Mouse (Mus musculus) cerebellum, postnatal 10 days (tissue): ENCODE results near the gene Nup62.

ENCODE experiments used
- DNase-seq, 2 experiments: peaks; one replicate each; pipeline ENCODE4 v3.0.0; 2021; ENCODE audit warnings: mixed read lengths in 2 of 2

Gene Nup62

GRCm38 (mm10) chr7:44819391-44819790 is 3.5 kb downstream of the Nup62 start:
- DNase-seq = no peak

GRCm38 (mm10) chr7:44819863-44820262 is 4.0 kb downstream of the Nup62 start:
- no peak for DNase-seq

GRCm38 (mm10) chr7:44820525-44820924 is 4.6 kb downstream of the Nup62 start:
- no peak for DNase-seq

GRCm38 (mm10) chr7:44821666-44822448 is 6.0 kb downstream of the Nup62 start:
- DNase-seq = peak in 1 of 2 experiments; percentile 2

DNA sequence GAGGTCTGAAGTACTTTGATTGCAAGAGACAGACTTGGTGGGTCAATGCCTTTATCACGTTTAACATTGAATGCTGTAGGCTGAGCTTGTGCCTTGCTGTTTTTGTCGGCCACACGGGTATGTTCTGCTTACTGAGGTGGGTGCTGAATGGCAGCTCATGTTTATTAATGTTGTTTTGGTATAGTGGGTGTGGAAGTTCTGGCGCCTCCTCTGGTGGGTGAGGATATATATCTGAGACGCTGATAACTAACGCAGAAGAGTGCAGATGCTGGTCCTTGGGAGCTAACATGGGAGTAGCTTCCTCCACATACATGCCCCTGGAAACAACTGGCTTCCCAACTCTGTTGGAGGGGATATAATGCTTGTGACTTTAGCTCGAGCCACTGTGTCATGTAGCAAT is 7.5 kb downstream of the Nup62 start:
- no peak for DNase-seq

- DNase-seq = peak; percentile 92 to 94
These were observed 9.0 kb downstream of the Nup62 start for GRCm38 (mm10) chr7:44824872-44825271.

GRCm38 (mm10) chr7:44826771-44827170 is 10.9 kb downstream of the Nup62 start:
- no peak for DNase-seq

DNA sequence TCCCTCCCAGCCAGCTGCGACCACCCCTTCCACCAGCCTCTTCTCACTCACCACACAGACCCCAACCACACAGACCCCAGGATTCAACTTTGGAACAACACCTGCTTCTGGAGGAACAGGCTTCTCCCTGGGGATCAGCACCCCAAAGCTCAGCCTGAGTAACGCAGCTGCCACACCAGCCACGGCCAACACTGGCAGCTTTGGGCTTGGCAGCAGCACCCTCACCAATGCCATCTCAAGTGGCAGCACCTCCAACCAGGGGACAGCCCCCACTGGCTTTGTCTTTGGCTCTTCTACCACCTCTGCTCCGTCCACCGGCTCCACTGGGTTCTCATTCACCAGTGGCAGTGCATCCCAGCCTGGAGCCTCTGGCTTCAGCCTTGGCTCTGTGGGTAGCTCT is 12.8 kb downstream of the Nup62 start:
- DNase-seq = no peak

DNA sequence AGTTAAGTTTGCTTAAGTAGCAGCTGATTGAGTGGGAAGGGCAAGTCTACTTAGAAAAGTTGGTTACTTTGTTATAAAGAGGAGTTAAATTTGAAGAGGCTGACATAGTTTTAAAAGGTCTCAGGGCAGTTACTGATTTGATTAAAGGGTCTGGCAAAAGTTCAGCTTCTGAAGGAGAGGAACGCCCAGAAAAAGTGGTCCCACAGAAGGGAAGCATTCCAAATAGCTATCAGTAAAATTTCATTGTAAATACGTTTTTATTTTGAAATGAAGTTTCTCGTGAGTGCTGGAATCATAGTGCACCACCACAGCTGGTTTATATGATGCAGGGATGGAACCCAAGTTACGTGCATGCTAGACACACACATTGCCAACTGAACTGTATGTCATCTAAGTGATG is 16.9 kb downstream of the Nup62 start:
- DNase-seq = no peak

GRCm38 (mm10) chr7:44835373-44836015 is 19.6 kb downstream of the Nup62 start:
- no peak for DNase-seq

GRCm38 (mm10) chr7:44836016-44836404 is 20.1 kb downstream of the Nup62 start:
- DNase-seq = no peak

DNA sequence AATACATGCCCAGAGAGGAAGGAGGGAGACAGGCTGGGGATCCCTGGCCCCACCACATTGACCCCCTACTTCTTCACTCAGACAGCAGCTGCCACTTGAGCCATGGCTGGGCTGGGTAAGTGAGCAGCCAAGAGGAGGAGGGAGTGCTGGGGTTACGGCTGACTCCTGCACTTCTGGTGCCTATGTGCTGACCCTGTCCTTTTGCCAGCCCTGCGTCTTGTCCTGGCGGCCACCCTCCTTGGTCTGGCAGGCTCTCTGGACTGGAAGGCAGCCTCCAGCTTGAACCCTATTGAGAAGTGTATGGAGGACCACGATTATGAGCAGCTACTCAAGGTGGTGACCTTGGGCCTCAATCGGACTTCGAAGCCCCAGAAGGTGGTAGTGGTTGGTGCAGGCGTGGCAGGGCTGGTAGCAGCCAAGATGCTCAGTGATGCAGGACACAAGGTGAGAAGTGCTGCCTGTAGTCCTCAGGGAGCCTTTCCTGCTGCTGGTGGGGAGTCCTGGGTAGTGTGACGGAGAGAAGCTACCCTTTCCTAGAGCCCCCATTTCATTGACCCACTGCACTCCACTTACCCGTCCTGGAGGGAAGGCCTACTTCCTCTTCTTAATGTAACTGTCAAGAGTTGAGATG is 20.6 kb downstream of the Nup62 start:
- DNase-seq = no peak

- no peak for DNase-seq
These were observed 22.2 kb downstream of the Nup62 start for GRCm38 (mm10) chr7:44838073-44838472.

GRCm38 (mm10) chr7:44839171-44839490 is 23.2 kb downstream of the Nup62 start:
- DNase-seq = no peak

- DNase-seq = peak; percentile 48 to 61
These were observed 23.8 kb downstream of the Nup62 start for GRCm38 (mm10) chr7:44839491-44840191.

- DNase-seq = no peak
These were observed 24.5 kb downstream of the Nup62 start for GRCm38 (mm10) chr7:44840426-44840825.

- no peak for DNase-seq
These were observed 26.1 kb downstream of the Nup62 start for GRCm38 (mm10) chr7:44841825-44842463.

DNA sequence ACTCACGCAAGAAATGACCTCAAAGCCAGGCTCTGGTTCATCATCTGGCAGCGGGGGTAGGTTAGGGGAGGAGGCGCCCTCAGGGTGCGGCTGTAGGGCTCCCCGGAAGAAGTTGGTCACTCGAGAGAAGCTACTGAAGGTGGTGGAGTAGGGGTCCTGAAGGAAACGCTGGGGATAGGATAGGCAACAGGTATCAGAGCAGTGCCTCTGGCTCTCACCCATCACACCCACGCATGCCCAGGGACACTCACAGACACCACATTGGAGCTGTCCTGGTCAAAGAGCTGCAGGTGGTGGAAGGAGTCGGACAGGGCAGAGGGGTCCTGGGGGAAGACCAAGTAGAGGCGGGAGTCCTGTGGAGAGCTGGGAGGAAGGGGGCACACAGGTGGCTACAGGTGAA is 29.1 kb downstream of the Nup62 start:
- no peak for DNase-seq

DNA sequence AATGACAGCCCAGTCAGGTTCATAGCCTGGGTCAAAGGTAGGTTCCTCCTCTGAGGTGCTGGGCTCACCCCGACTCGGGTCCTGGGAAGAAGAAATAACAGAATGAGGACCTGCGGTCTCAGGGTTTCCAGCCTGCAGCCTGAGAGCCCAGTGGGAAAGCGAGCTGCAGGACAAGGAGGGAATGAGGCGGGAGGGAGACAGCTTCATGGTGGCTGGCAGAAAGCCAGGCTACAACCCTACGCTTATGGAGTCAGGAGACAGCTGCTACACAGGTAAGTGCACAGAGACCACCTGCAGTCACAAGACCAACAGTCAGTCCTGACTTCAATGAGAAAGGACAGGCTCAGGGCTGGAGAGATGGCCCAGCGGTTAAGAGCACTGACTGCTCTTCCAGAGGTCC is 30.9 kb downstream of the Nup62 start:
- no peak for DNase-seq

- no peak for DNase-seq
These were observed 31.9 kb downstream of the Nup62 start for GRCm38 (mm10) chr7:44847772-44848171.

- peak; percentile 99 to 100 for DNase-seq
These were observed 32.9 kb downstream of the Nup62 start, which contains the start of the genes Akt1s1 and Tbc1d17 for GRCm38 (mm10) chr7:44848561-44849415. Gene Akt1s1, plus strand, starts transcription at chr7:44848991. Gene Tbc1d17, minus strand, starts transcription at chr7:44849079.
